Mouse (Mus musculus): ENCODE data around the gene Hsd11b1. TPM values are rescaled to one million over a fixed set of nuclear protein-coding genes. Genes with fewer than 3 reads are reported as not detected.
"Not testable (repeated sequence)": the region's sequence is repeated elsewhere in the genome, so short reads cannot be mapped to it uniquely, and the experiment has no call there.

The Hsd11b1 gene
- polyA plus RNA-seq, 1 experiment from 2014 or later = 0.91 TPM

DNA sequence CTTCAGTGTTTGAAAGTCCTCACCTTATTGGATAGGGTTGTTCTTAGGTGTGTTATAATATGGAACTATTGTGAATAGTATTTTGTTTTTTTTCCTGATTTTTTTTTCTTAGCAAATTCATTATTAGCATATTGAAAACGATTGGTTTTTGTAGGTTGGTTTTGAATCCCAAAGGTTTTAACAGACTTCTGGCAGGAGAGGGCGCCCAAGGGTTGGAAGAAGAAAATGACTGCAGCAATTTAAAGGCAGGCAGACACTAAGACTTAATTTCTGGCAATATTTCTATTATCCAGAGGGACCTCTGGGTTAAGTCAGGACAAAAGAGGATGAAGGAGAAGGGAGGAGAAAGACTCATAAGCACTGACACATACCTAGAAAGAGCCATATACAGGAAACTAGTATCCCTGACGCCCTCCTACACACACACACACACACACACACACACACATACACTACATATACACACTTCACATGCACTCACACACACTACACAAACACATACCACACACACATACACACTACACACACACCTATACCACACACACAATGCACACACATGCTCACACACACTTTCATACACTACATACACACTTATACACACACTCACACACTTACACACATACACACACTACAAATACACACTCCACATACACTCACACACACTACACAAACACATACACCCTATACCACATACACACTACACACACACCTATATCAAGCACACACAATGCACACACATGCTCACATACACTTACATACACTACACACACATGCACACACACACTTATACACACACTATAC lies 8.2 kb downstream of the Hsd11b1 start:
- ATAC-seq = peak; percentile 28; the same call in 1 of the 2 replicates
- Histone ChIP-seq H3K27me3 (replicated peaks; ENCODE audit: control insufficient read depth, insufficient read depth, low read length) (no peaks in the 10 kb centered on the region), H3K4me3 (ENCODE audit: low read length) (no peak overlapping the region), H3K4me2 (ENCODE audit: low read depth, low read length) (no peak overlapping the region), H3K9ac (ENCODE audit: low read depth, low read length) (no peak overlapping the region), H3K36me3 (ENCODE audit: control insufficient read depth, insufficient read depth, low read length) (no peaks in the 10 kb centered on the region), H3K9me3 (ENCODE audit: control insufficient read depth, low read length) (no peaks in the 10 kb centered on the region), H3K27ac (ENCODE audit: low read length) (no peak overlapping the region), H3K4me1 (ENCODE audit: control insufficient read depth, insufficient read depth, low read length) (no peaks in the 10 kb centered on the region)
- WGBS = 25% methylated on average over 3 of the region's 3 CpGs

GRCm38 (mm10) chr1:193255032-193255431 lies 8.8 kb downstream of the Hsd11b1 start:
- Histone ChIP-seq H3K27ac (ENCODE audit: low read length) (no peak overlapping the region), H3K9ac (ENCODE audit: low read depth, low read length) (no peak overlapping the region), H3K4me3 (ENCODE audit: low read length) (no peak overlapping the region), H3K27me3 (replicated peaks; ENCODE audit: control insufficient read depth, insufficient read depth, low read length) (no peaks in the 10 kb centered on the region), H3K36me3 (ENCODE audit: control insufficient read depth, insufficient read depth, low read length) (no peaks in the 10 kb centered on the region), H3K9me3 (ENCODE audit: control insufficient read depth, low read length) (no peaks in the 10 kb centered on the region), H3K4me1 (ENCODE audit: control insufficient read depth, insufficient read depth, low read length) (no peaks in the 10 kb centered on the region), H3K4me2 (ENCODE audit: low read depth, low read length) (no peak overlapping the region)
- no peak for ATAC-seq
- 62% methylated on average over 8 of the region's 8 CpGs for WGBS

DNA sequence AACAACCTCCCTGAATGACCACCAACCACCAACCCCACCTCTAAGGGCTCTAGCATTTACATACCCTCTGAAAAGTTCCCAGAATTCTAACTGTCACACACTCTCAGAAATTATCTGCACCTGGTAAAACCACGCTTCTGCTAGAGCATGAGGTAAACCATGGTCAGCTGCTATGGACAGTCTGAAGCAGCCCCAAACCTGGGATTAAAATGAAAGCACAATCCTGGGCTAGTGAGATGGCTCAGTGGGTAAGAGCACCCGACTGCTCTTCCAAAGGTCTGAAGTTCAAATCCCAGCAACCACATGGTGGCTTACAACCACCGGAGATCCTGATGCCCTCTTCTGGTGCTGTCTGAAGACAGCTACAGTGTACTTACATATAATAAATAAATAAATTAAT lies 10.0 kb downstream of the Hsd11b1 start:
- H3K4me1 ChIP-seq (ENCODE audit: control insufficient read depth, insufficient read depth, low read length); H3K27me3 ChIP-seq (replicated peaks; ENCODE audit: control insufficient read depth, insufficient read depth, low read length); H3K4me2 ChIP-seq (ENCODE audit: low read depth, low read length); ATAC-seq; H3K4me3 ChIP-seq (ENCODE audit: low read length); H3K9ac ChIP-seq (ENCODE audit: low read depth, low read length); H3K9me3 ChIP-seq (ENCODE audit: control insufficient read depth, low read length); H3K36me3 ChIP-seq (ENCODE audit: control insufficient read depth, insufficient read depth, low read length); H3K27ac ChIP-seq (ENCODE audit: low read length): not testable (repeated sequence)
- 74% methylated on average over 3 of the region's 3 CpGs for WGBS

DNA sequence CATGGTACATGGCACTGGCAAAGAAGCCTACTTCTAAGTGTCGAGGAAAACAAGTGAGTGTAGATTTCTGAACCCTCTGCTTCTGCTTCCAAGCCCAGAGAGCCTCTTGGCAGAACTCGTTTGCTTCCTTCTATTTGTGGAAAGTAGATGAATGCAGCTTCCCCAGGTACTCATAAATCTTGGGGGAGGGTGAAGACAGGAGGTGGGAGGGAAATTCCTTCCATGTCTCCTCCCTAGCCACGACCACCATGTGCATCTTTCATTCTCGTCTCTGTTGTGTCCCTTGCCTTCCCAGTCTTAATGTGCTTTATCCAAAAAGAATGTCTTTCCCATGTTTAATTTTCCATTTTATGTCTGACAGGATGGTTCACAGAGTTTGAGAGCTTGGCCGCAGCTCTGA lies 11.3 kb downstream of the Hsd11b1 start:
- WGBS = 18% methylated on average over 5 of the region's 5 CpGs
- ATAC-seq = peak; percentile 36; the same call in 1 of the 2 replicates
- H3K27ac ChIP-seq (ENCODE audit: low read length) = no peak overlapping the region

DNA sequence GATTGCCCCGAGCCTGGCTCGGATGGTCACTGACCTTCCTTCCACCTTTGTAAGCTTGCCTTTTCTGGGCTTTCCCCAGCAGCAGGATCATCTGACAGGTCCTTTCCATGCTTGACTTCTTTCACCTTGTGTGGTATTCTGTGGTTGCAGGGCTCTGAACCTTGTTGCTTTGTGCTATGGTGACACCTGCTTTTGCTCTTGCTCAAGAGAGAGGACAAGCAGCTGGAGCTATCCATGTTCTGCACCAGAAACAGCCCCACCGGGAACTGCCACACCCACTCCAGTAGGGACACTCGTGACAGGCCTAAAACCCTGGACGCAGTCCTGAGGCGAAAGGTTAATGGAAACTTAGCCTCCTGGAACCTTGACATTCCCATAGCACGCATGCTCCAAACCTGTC lies 12.5 kb downstream of the Hsd11b1 start:
- no peak overlapping the region for H3K27ac ChIP-seq (ENCODE audit: low read length)
- H3K36me3 ChIP-seq (ENCODE audit: control insufficient read depth, insufficient read depth, low read length) = no peaks in the 10 kb centered on the region
- H3K9me3 ChIP-seq (ENCODE audit: control insufficient read depth, low read length) = no peaks in the 10 kb centered on the region
- no peak overlapping the region for H3K4me2 ChIP-seq (ENCODE audit: low read depth, low read length)
- no peak for ATAC-seq
- no peak overlapping the region for H3K4me3 ChIP-seq (ENCODE audit: low read length)
- no peaks in the 10 kb centered on the region for H3K4me1 ChIP-seq (ENCODE audit: control insufficient read depth, insufficient read depth, low read length)
- WGBS = 74% methylated on average over 7 of the region's 7 CpGs
- no peaks in the 10 kb centered on the region for H3K27me3 ChIP-seq (replicated peaks; ENCODE audit: control insufficient read depth, insufficient read depth, low read length)
- H3K9ac ChIP-seq (ENCODE audit: low read depth, low read length) = no peak overlapping the region

More for the DNA sequence above, 11.3 kb downstream of the Hsd11b1 start:
- H3K4me3 ChIP-seq (ENCODE audit: low read length) = no peak overlapping the region
- H3K9me3 ChIP-seq (ENCODE audit: control insufficient read depth, low read length) = no peaks in the 10 kb centered on the region
- H3K36me3 ChIP-seq (ENCODE audit: control insufficient read depth, insufficient read depth, low read length) = no peaks in the 10 kb centered on the region
- no peaks in the 10 kb centered on the region for H3K4me1 ChIP-seq (ENCODE audit: control insufficient read depth, insufficient read depth, low read length)
- H3K9ac ChIP-seq (ENCODE audit: low read depth, low read length) = no peak overlapping the region
- no peaks in the 10 kb centered on the region for H3K27me3 ChIP-seq (replicated peaks; ENCODE audit: control insufficient read depth, insufficient read depth, low read length)
- no peak overlapping the region for H3K4me2 ChIP-seq (ENCODE audit: low read depth, low read length)

- H3K27ac ChIP-seq (ENCODE audit: low read length) = no peak overlapping the region
- no peaks in the 10 kb centered on the region for H3K4me1 ChIP-seq (ENCODE audit: control insufficient read depth, insufficient read depth, low read length)
- H3K9ac ChIP-seq (ENCODE audit: low read depth, low read length) = no peak overlapping the region
- no peaks in the 10 kb centered on the region for H3K27me3 ChIP-seq (replicated peaks; ENCODE audit: control insufficient read depth, insufficient read depth, low read length)
- no peaks in the 10 kb centered on the region for H3K36me3 ChIP-seq (ENCODE audit: control insufficient read depth, insufficient read depth, low read length)
- no peak for ATAC-seq
- H3K4me2 ChIP-seq (ENCODE audit: low read depth, low read length) = no peak overlapping the region
- WGBS = 87% methylated on average over 2 of the region's 2 CpGs
- no peaks in the 10 kb centered on the region for H3K9me3 ChIP-seq (ENCODE audit: control insufficient read depth, low read length)
- H3K4me3 ChIP-seq (ENCODE audit: low read length) = no peak overlapping the region
Observed at GRCm38 (mm10) chr1:193250026-193250425, 13.8 kb downstream of the Hsd11b1 start.

- Histone ChIP-seq H3K9ac (ENCODE audit: low read depth, low read length) (no peak overlapping the region), H3K9me3 (ENCODE audit: control insufficient read depth, low read length) (no peaks in the 10 kb centered on the region), H3K36me3 (ENCODE audit: control insufficient read depth, insufficient read depth, low read length) (no peaks in the 10 kb centered on the region), H3K4me1 (ENCODE audit: control insufficient read depth, insufficient read depth, low read length) (0 out of 2 replicates have a peak, but pooled peaks cover 5% of the 10 kb centered on the region), H3K27ac (ENCODE audit: low read length) (no peak overlapping the region), H3K4me3 (ENCODE audit: low read length) (no peak overlapping the region), H3K27me3 (replicated peaks; ENCODE audit: control insufficient read depth, insufficient read depth, low read length) (no peaks in the 10 kb centered on the region), H3K4me2 (ENCODE audit: low read depth, low read length) (no peak overlapping the region)
- WGBS = 85% methylated on average over 6 of the region's 6 CpGs
- no peak for ATAC-seq
Observed at GRCm38 (mm10) chr1:193244235-193244634, 19.6 kb downstream of the Hsd11b1 start.

DNA sequence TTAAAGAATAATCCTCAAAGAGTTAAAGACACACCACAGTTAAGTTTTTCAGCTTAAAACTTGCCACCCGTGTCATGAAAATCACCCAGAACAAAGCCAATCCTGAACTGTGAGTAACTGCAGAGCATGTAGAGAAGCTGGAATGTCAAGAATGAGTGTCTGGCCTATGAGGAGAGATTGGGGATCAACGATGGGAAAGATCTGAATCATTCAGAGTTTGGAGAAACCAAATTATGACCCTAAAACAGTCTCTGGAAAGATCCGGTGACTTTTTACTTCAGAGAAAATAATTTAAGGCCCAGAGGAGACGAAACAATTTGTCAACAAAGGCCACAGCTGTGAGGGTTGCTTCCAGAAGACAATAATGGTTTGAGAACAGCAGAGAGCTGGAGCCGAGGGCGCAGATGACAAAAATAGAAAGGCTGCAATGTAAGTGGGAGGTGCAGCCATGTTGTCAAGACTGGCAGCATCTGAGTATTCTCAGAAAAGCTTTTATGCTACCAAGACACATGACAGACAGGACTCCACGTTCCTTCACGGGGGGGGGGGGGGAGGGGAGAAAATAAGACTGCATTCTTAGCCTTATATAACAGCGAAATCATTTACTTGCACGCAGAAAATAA lies 20.2 kb downstream of the Hsd11b1 start:
- 0 out of 2 replicates have a peak, but pooled peaks cover 5% of the 10 kb centered on the region for H3K4me1 ChIP-seq (ENCODE audit: control insufficient read depth, insufficient read depth, low read length)
- H3K4me3 ChIP-seq (ENCODE audit: low read length) = no peak overlapping the region
- H3K4me2 ChIP-seq (ENCODE audit: low read depth, low read length) = no peak overlapping the region
- WGBS = 46% methylated on average over 10 of the region's 10 CpGs
- no peak for ATAC-seq
- H3K36me3 ChIP-seq (ENCODE audit: control insufficient read depth, insufficient read depth, low read length) = no peaks in the 10 kb centered on the region
- no peaks in the 10 kb centered on the region for H3K9me3 ChIP-seq (ENCODE audit: control insufficient read depth, low read length)
- H3K27me3 ChIP-seq (replicated peaks; ENCODE audit: control insufficient read depth, insufficient read depth, low read length) = no peaks in the 10 kb centered on the region
- no peak overlapping the region for H3K27ac ChIP-seq (ENCODE audit: low read length)
- no peak overlapping the region for H3K9ac ChIP-seq (ENCODE audit: low read depth, low read length)

- ATAC-seq = no peak
- Histone ChIP-seq H3K4me3 (ENCODE audit: low read length) (no peak overlapping the region), H3K9me3 (ENCODE audit: control insufficient read depth, low read length) (no peaks in the 10 kb centered on the region), H3K4me1 (ENCODE audit: control insufficient read depth, insufficient read depth, low read length) (0 out of 2 replicates have a peak, but pooled peaks cover 5% of the 10 kb centered on the region), H3K27me3 (replicated peaks; ENCODE audit: control insufficient read depth, insufficient read depth, low read length) (no peaks in the 10 kb centered on the region), H3K9ac (ENCODE audit: low read depth, low read length) (no peak overlapping the region), H3K36me3 (ENCODE audit: control insufficient read depth, insufficient read depth, low read length) (no peaks in the 10 kb centered on the region), H3K4me2 (ENCODE audit: low read depth, low read length) (no peak overlapping the region), H3K27ac (ENCODE audit: low read length) (no peak overlapping the region)
- 69% methylated on average over 4 of the region's 4 CpGs for WGBS
Observed at GRCm38 (mm10) chr1:193242863-193243262, 21.0 kb downstream of the Hsd11b1 start.
